8 mouse cellular contexts compared by ENCODE assay signal in genomic region chr5:136084144-136084881, GRCm38 (mm10). TPM values are rescaled to one million over a fixed set of nuclear protein-coding genes. Genes with fewer than 3 reads are reported as not detected.
DNase-seq lines count a peak whose midpoint lies in the region; ATAC-seq and TF ChIP-seq lines count a peak whose summit lies in the region.

No protein-coding gene starts in this region.

- H3K9me3 ChIP-seq in heart, embryonic 12.5 days (replicated peaks): no peaks in the 10 kb centered on the region; the same call in 1 of the 2 replicates
- H3K9me3 ChIP-seq in E14TG2a.4 (ENCODE audit: low read length): peaks cover 18% of the 10 kb centered on the region
- no peaks in the 10 kb centered on the region for H3K9me3 ChIP-seq in embryonic facial prominence, embryonic 10.5 days
- no peaks in the 10 kb centered on the region for H3K9me3 ChIP-seq in intestine, embryonic 14.5 days (ENCODE audit: control insufficient read depth, low read length)
- no peaks in the 10 kb centered on the region for H3K9me3 ChIP-seq in midbrain, embryonic 14.5 days (ENCODE audit: control insufficient read depth, low read length)

- peaks cover 15% of the 10 kb centered on the region for H3K4me1 ChIP-seq in heart, embryonic 12.5 days (replicated peaks)
- H3K4me1 ChIP-seq in E14TG2a.4 (replicated peaks; ENCODE audit: low read depth, low read length): peaks cover 79% of the 10 kb centered on the region
- H3K4me1 ChIP-seq in embryonic facial prominence, embryonic 10.5 days: peaks cover 38% of the 10 kb centered on the region
- H3K4me1 ChIP-seq in intestine, embryonic 14.5 days (replicated peaks; ENCODE audit: control insufficient read depth, insufficient read depth, low read length): 0 out of 2 replicates have a peak, but pooled peaks cover 3% of the 10 kb centered on the region
- peaks cover 21% of the 10 kb centered on the region for H3K4me1 ChIP-seq in midbrain, embryonic 14.5 days (ENCODE audit: control insufficient read depth, insufficient read depth, low read length)

- no peaks in the 10 kb centered on the region for H3K36me3 ChIP-seq in heart, embryonic 12.5 days
- 0 out of 2 replicates have a peak, but pooled peaks cover 2% of the 10 kb centered on the region for H3K36me3 ChIP-seq in E14TG2a.4 (ENCODE audit: insufficient read depth, low read length)
- H3K36me3 ChIP-seq in embryonic facial prominence, embryonic 10.5 days (replicated peaks): no peaks in the 10 kb centered on the region
- no peaks in the 10 kb centered on the region for H3K36me3 ChIP-seq in intestine, embryonic 14.5 days (ENCODE audit: control insufficient read depth, insufficient read depth, low read length)
- H3K36me3 ChIP-seq in midbrain, embryonic 14.5 days (ENCODE audit: control insufficient read depth, insufficient read depth, low read length): no peaks in the 10 kb centered on the region

- peak; percentile 17; the same call in 1 of the 2 replicates for ATAC-seq in heart, embryonic 12.5 days (ENCODE audit: insufficient number of reproducible peaks, low FRiP score)
- peak; percentile 22 for ATAC-seq in intestine, embryonic 14.5 days (replicated peaks; ENCODE audit: low FRiP score, low TSS enrichment, low read depth)
- peak; percentile 36 for ATAC-seq in midbrain, embryonic 14.5 days (ENCODE audit: low FRiP score, low TSS enrichment)
- no peak for ATAC-seq in erythroid progenitor cell, adult 5-6 weeks (replicated peaks; ENCODE audit: low FRiP score, poor library complexity, severe bottlenecking)

- peak overlapping the region; percentile 48 for H3K4me3 ChIP-seq in heart, embryonic 12.5 days
- H3K4me3 ChIP-seq in E14TG2a.4 (replicated peaks; ENCODE audit: low read length): peak overlapping the region; percentile 85
- peak overlapping the region; percentile 67 for H3K4me3 ChIP-seq in embryonic facial prominence, embryonic 10.5 days
- H3K4me3 ChIP-seq in intestine, embryonic 14.5 days (ENCODE audit: low read depth, low read length): peak overlapping the region; percentile 63
- H3K4me3 ChIP-seq in midbrain, embryonic 14.5 days (replicated peaks; ENCODE audit: low read depth, low read length): peak overlapping the region; percentile 62

- no peak for DNase-seq in heart, postnatal 14 days
- no peak for DNase-seq in embryonic facial prominence, embryonic 10.5 days (ENCODE audit: low spot score)
- peak; percentile 58 for DNase-seq in intestine, embryonic 14.5 days (ENCODE audit: low spot score)
- no peak for DNase-seq in midbrain, embryonic 14.5 days
- DNase-seq in urinary bladder, postnatal 25 days (ENCODE audit: low spot score): no peak

- TF ChIP-seq CTCF in E14TG2a.4 (conservative IDR thresholded peaks at IDR 0.05; ENCODE audit: low read length): no peak

- peak overlapping the region; percentile 50 for H3K9ac ChIP-seq in heart, embryonic 12.5 days
- peak overlapping the region; percentile 54 for H3K9ac ChIP-seq in intestine, embryonic 14.5 days (ENCODE audit: low read length)
- H3K9ac ChIP-seq in midbrain, embryonic 14.5 days (replicated peaks; ENCODE audit: low read length): peak overlapping the region; percentile 57

- intact Hi-C loops in heart, postnatal 14 days (cut with DNase I): no loop called here

- H3K27me3 ChIP-seq in heart, embryonic 12.5 days (replicated peaks): peaks cover 47% of the 10 kb centered on the region
- peaks cover 9% of the 10 kb centered on the region for H3K27me3 ChIP-seq in E14TG2a.4 (ENCODE audit: insufficient read depth, low read length)
- peaks cover 45% of the 10 kb centered on the region for H3K27me3 ChIP-seq in embryonic facial prominence, embryonic 10.5 days (replicated peaks; ENCODE audit: low read depth, poor library complexity, severe bottlenecking)
- no peaks in the 10 kb centered on the region for H3K27me3 ChIP-seq in intestine, embryonic 14.5 days (replicated peaks; ENCODE audit: control insufficient read depth, insufficient read depth, low read length)
- H3K27me3 ChIP-seq in midbrain, embryonic 14.5 days (ENCODE audit: control insufficient read depth, insufficient read depth, low read length): no peaks in the 10 kb centered on the region

- H3K27ac ChIP-seq in heart, embryonic 12.5 days (ENCODE audit: poor library complexity, severe bottlenecking): no peak overlapping the region
- no peak overlapping the region; the same call in 1 of the 2 replicates for H3K27ac ChIP-seq in embryonic facial prominence, embryonic 10.5 days (replicated peaks)
- 0 out of 2 replicates have a peak overlapping the region, but pooled peaks have one; percentile 19 for H3K27ac ChIP-seq in intestine, embryonic 14.5 days (ENCODE audit: low read depth)
- H3K27ac ChIP-seq in midbrain, embryonic 14.5 days (replicated peaks; ENCODE audit: low read depth, low read length): 0 out of 2 replicates have a peak overlapping the region, but pooled peaks have one; percentile 20

- peak overlapping the region; percentile 84 for H3K4me2 ChIP-seq in heart, embryonic 12.5 days
- H3K4me2 ChIP-seq in intestine, embryonic 14.5 days (ENCODE audit: low read length): peak overlapping the region; percentile 96
- H3K4me2 ChIP-seq in midbrain, embryonic 14.5 days (ENCODE audit: low read length): peak overlapping the region; percentile 90

- WGBS in heart, embryonic 12.5 days: 2% methylated on average over 23 of the region's 23 CpGs
- 2% methylated on average over 23 of the region's 23 CpGs for WGBS in embryonic facial prominence, embryonic 10.5 days
- 2% methylated on average over 23 of the region's 23 CpGs for WGBS in intestine, embryonic 14.5 days
- under 1% methylated on average over 23 of the region's 23 CpGs for WGBS in midbrain, embryonic 14.5 days

RNA-seq across cellular contexts. Expression of gene Rasa4, which starts 0.6 kb away (rescaled TPM):
- polyA plus RNA-seq in heart, embryonic 12.5 days (2016; fragmentation: Nextera tagmentation; extraction: Ambion mirVana): 1.0 and 1.6 TPM in 2 replicates
- 1 to 10 TPM; 6.6 to 8.3 TPM for total RNA-seq in heart, postnatal 14 days (2021)
- polyA plus RNA-seq in embryonic facial prominence, embryonic 10.5 days (2016; fragmentation: Nextera tagmentation; extraction: Ambion mirVana): 2.4 and 4.7 TPM in 2 replicates
- 22.6 and 26.1 TPM in 2 replicates for polyA plus RNA-seq in intestine, embryonic 14.5 days (2014; fragmentation: Nextera tagmentation; extraction: Ambion mirVana)
- polyA plus RNA-seq in midbrain, embryonic 14.5 days (2014; fragmentation: Nextera tagmentation; extraction: Ambion mirVana): 16.9 and 17.1 TPM in 2 replicates
- 2.5 and 10.5 TPM in 2 replicates for total RNA-seq in erythroid progenitor cell, adult 5-6 weeks (2015; ENCODE audit: low replicate concordance)
- total RNA-seq in erythroid progenitor cell, adult 5-6 weeks (2017; ENCODE audit: low replicate concordance): 0.83 and 2.8 TPM in 2 replicates

RNA-seq across cellular contexts. Expression of gene Upk3bl, which starts 30.0 kb away (rescaled TPM):
- 0.40 and 0.50 TPM in 2 replicates for polyA plus RNA-seq in heart, embryonic 12.5 days (2016; fragmentation: Nextera tagmentation; extraction: Ambion mirVana)
- total RNA-seq in heart, postnatal 14 days (2021): not detected
- 6.0 and 6.7 TPM in 2 replicates for polyA plus RNA-seq in embryonic facial prominence, embryonic 10.5 days (2016; fragmentation: Nextera tagmentation; extraction: Ambion mirVana)
- polyA plus RNA-seq in intestine, embryonic 14.5 days (2014; fragmentation: Nextera tagmentation; extraction: Ambion mirVana): 0.41 and 1.6 TPM in 2 replicates
- polyA plus RNA-seq in midbrain, embryonic 14.5 days (2014; fragmentation: Nextera tagmentation; extraction: Ambion mirVana): not detected in 2 replicates
- not detected in 2 replicates for total RNA-seq in erythroid progenitor cell, adult 5-6 weeks (2015; ENCODE audit: low replicate concordance)
- total RNA-seq in erythroid progenitor cell, adult 5-6 weeks (2017; ENCODE audit: low replicate concordance): not detected in 2 replicates

RNA-seq across cellular contexts. Expression of gene Polr2j, which starts 32.1 kb away (rescaled TPM):
- 147 and 161 TPM in 2 replicates for polyA plus RNA-seq in heart, embryonic 12.5 days (2016; fragmentation: Nextera tagmentation; extraction: Ambion mirVana)
- 10 to 100 TPM; 61.5 to 63.4 TPM for total RNA-seq in heart, postnatal 14 days (2021)
- 300 and 301 TPM in 2 replicates for polyA plus RNA-seq in embryonic facial prominence, embryonic 10.5 days (2016; fragmentation: Nextera tagmentation; extraction: Ambion mirVana)
- polyA plus RNA-seq in intestine, embryonic 14.5 days (2014; fragmentation: Nextera tagmentation; extraction: Ambion mirVana): 269 and 270 TPM in 2 replicates
- 233 and 265 TPM in 2 replicates for polyA plus RNA-seq in midbrain, embryonic 14.5 days (2014; fragmentation: Nextera tagmentation; extraction: Ambion mirVana)
- total RNA-seq in erythroid progenitor cell, adult 5-6 weeks (2015; ENCODE audit: low replicate concordance): 34.4 and 43.2 TPM in 2 replicates
- 32.5 and 45.4 TPM in 2 replicates for total RNA-seq in erythroid progenitor cell, adult 5-6 weeks (2017; ENCODE audit: low replicate concordance)

RNA-seq across cellular contexts. Expression of gene Upk3b, which starts 46.0 kb away (rescaled TPM):
- polyA plus RNA-seq in heart, embryonic 12.5 days (2016; fragmentation: Nextera tagmentation; extraction: Ambion mirVana): 60.2 and 60.5 TPM in 2 replicates
- total RNA-seq in heart, postnatal 14 days (2021): 10 to 100 TPM; 24.8 to 26.5 TPM
- polyA plus RNA-seq in embryonic facial prominence, embryonic 10.5 days (2016; fragmentation: Nextera tagmentation; extraction: Ambion mirVana): 0.32 and 0.78 TPM in 2 replicates
- polyA plus RNA-seq in intestine, embryonic 14.5 days (2014; fragmentation: Nextera tagmentation; extraction: Ambion mirVana): 52.1 and 53.5 TPM in 2 replicates
- polyA plus RNA-seq in midbrain, embryonic 14.5 days (2014; fragmentation: Nextera tagmentation; extraction: Ambion mirVana): not detected in 2 replicates
- not detected in 2 replicates for total RNA-seq in erythroid progenitor cell, adult 5-6 weeks (2015; ENCODE audit: low replicate concordance)
- not detected in 2 replicates for total RNA-seq in erythroid progenitor cell, adult 5-6 weeks (2017; ENCODE audit: low replicate concordance)

RNA-seq across cellular contexts. Expression of gene Lrwd1, which starts 51.6 kb away (rescaled TPM):
- polyA plus RNA-seq in heart, embryonic 12.5 days (2016; fragmentation: Nextera tagmentation; extraction: Ambion mirVana): 20.9 and 21.8 TPM in 2 replicates
- total RNA-seq in heart, postnatal 14 days (2021): 1 to 10 TPM; 6.5 to 7.0 TPM
- 59.7 and 62.4 TPM in 2 replicates for polyA plus RNA-seq in embryonic facial prominence, embryonic 10.5 days (2016; fragmentation: Nextera tagmentation; extraction: Ambion mirVana)
- 30.6 and 33.7 TPM in 2 replicates for polyA plus RNA-seq in intestine, embryonic 14.5 days (2014; fragmentation: Nextera tagmentation; extraction: Ambion mirVana)
- 22.7 and 24.5 TPM in 2 replicates for polyA plus RNA-seq in midbrain, embryonic 14.5 days (2014; fragmentation: Nextera tagmentation; extraction: Ambion mirVana)
- 24.1 and 31.9 TPM in 2 replicates for total RNA-seq in erythroid progenitor cell, adult 5-6 weeks (2015; ENCODE audit: low replicate concordance)
- total RNA-seq in erythroid progenitor cell, adult 5-6 weeks (2017; ENCODE audit: low replicate concordance): 42.2 and 51.7 TPM in 2 replicates

Comparison
In these comparisons a context has a peak if more than half of its experiments do, and no peak if none do; other contexts are left out.
1. H3K27ac ChIP-seq: peak in intestine, embryonic 14.5 days (single experiment) and midbrain, embryonic 14.5 days (single experiment); none in heart, embryonic 12.5 days (single experiment) and embryonic facial prominence, embryonic 10.5 days (single experiment).
2. Peak in every context shown above with its lines, with median percentiles within 50 percentile points of each other: H3K4me2 ChIP-seq, H3K4me3 ChIP-seq and H3K9ac ChIP-seq.